8 mouse cellular contexts compared by ENCODE assay signal in genomic region chr7:120754671-120755070, GRCm38 (mm10). TPM values are rescaled to one million over a fixed set of nuclear protein-coding genes. Genes with fewer than 3 reads are reported as not detected.
DNase-seq lines count a peak whose midpoint lies in the region; ATAC-seq and TF ChIP-seq lines count a peak whose summit lies in the region.

No protein-coding gene starts in this region.

- H3K27me3 ChIP-seq in lung, embryonic 14.5 days (ENCODE audit: insufficient read depth, low read length) = no peaks in the 10 kb centered on the region

- H3K27ac ChIP-seq in lung, embryonic 14.5 days (ENCODE audit: low read depth) = no peak overlapping the region

- peak; percentile 87 for ATAC-seq in lung, embryonic 14.5 days (ENCODE audit: insufficient read depth)

- no peaks in the 10 kb centered on the region for H3K9me3 ChIP-seq in lung, embryonic 14.5 days (ENCODE audit: low read depth, low read length)

- WGBS in lung, embryonic 14.5 days = 5% methylated on average over 5 of the region's 5 CpGs

- H3K4me3 ChIP-seq in lung, embryonic 14.5 days (ENCODE audit: low read depth, low read length) = no peak overlapping the region

- TF ChIP-seq CTCF in brain, embryonic 14.5 days (IDR thresholded peaks at IDR 0.05; ENCODE audit: borderline replicate concordance, extremely low read depth, insufficient read depth, insufficient read length) = peak; percentile 90
- TF ChIP-seq CTCF in lung, embryonic 14.5 days (IDR thresholded peaks at IDR 0.05; ENCODE audit: low read depth) = peak; percentile 94

- H3K4me1 ChIP-seq in lung, embryonic 14.5 days (ENCODE audit: insufficient read depth) = no peaks in the 10 kb centered on the region

- intact Hi-C loops in heart, postnatal 36 days (cut with DNase I) = loop anchor here (1.0 to 10.0 kb wide), 2 partner anchors 84 to 160 kb away; partner anchors contain the start of genes Pdzd9 and Polr3e

- no peaks in the 10 kb centered on the region for H3K36me3 ChIP-seq in lung, embryonic 14.5 days (ENCODE audit: insufficient read depth)

- no peak overlapping the region for H3K4me2 ChIP-seq in lung, embryonic 14.5 days

- no peak overlapping the region for H3K9ac ChIP-seq in lung, embryonic 14.5 days

- DNase-seq in CD8-positive naive resting alpha-beta T cell, adult 2 months (ENCODE audit: low read depth in 2 of 2, low spot score in 2 of 2) = peak; percentile 70 to 72
- peak; percentile 92 for DNase-seq in brain, embryonic 14.5 days (ENCODE audit: low read depth)
- DNase-seq in fibroblast of lung, adult 2 months (ENCODE audit: low read depth) = peak; percentile 54
- DNase-seq in heart, postnatal 36 days = peak; percentile 83 to 87
- peak; percentile 85 for DNase-seq in layer of hippocampus, adult 11-12 months (ENCODE audit: low spot score)
- DNase-seq in lung, embryonic 14.5 days = peak; percentile 96
- peak; percentile 38 for DNase-seq in ovary, adult 18-20 months (ENCODE audit: low spot score)
- DNase-seq in thymus, adult 18-20 months = peak; percentile 28 to 32

- TF ChIP-seq POLR2A in brain, embryonic 14.5 days (IDR thresholded peaks at IDR 0.05; ENCODE audit: borderline replicate concordance, extremely low read depth, insufficient read depth, insufficient read length, poor library complexity, severe bottlenecking) = no peak

RNA-seq across cellular contexts. Expression of gene Vwa3a, which starts 15.6 kb away (rescaled TPM):
- polyA plus RNA-seq in brain, embryonic 14.5 days (2012; rRNA removed) = 2.1 and 3.0 TPM in 2 replicates
- total RNA-seq in heart, postnatal 36 days (2021) = 1 to 10 TPM; 2.9 to 5.7 TPM
- polyA plus RNA-seq in lung, embryonic 14.5 days (2014; fragmentation: Nextera tagmentation; extraction: Ambion mirVana) = 0.20 and 0.27 TPM in 2 replicates

RNA-seq across cellular contexts. Expression of gene Gm5737, which starts 57.5 kb away (rescaled TPM):
- polyA plus RNA-seq in brain, embryonic 14.5 days (2012; rRNA removed) = 0.26 and 0.37 TPM in 2 replicates
- under 1 TPM in 1 of 2 experiments, not detected in 1; 0.27 TPM for total RNA-seq in heart, postnatal 36 days (2021)
- not detected in 2 replicates for polyA plus RNA-seq in lung, embryonic 14.5 days (2014; fragmentation: Nextera tagmentation; extraction: Ambion mirVana)

Comparison
In these comparisons a context has a peak if more than half of its experiments do, and no peak if none do; other contexts are left out.
1. DNase-seq: peak in every context shown above with its lines; median percentile 96 in lung, embryonic 14.5 days; 92 in brain, embryonic 14.5 days; 85 in heart, postnatal 36 days; 85 in layer of hippocampus, adult 11-12 months; 71 in CD8-positive naive resting alpha-beta T cell, adult 2 months; 54 in fibroblast of lung, adult 2 months; 38 in ovary, adult 18-20 months; 30 in thymus, adult 18-20 months.